Mouse (Mus musculus): ENCODE data around the gene Lin52. TPM values are rescaled to one million over a fixed set of nuclear protein-coding genes. Genes with fewer than 3 reads are reported as not detected.
"Not testable (repeated sequence)": the region's sequence is repeated elsewhere in the genome, so short reads cannot be mapped to it uniquely, and the experiment has no call there.

The Lin52 gene
- polyA plus RNA-seq, 1 experiment from 2014 or later: 15.3 TPM

DNA sequence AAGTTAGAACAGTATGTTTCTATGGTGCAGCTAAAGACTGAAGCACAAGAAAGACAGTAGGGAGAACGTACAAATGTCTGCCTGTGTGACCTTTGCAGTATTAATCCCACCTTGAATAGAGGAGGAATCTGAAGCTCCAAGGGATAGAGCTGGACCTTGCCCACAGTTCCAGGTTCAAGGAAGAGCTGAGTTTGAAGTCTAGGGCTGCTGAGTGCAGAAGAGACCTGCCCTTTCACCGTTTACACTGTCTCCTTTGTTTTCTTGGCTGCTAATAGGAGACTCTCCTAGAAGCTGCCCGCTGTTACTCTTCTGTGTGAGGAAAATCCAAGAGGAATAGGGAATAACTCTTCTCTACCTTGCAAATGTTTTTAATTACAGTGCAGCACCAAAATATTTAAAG lies 72.5 kb downstream of the Lin52 start:
- Histone ChIP-seq H3K4me1 (0 out of 2 replicates have a peak, but pooled peaks cover 6% of the 10 kb centered on the region), H3K27ac (no peak overlapping the region), H3K36me3 (0 out of 2 replicates have a peak, but pooled peaks cover 7% of the 10 kb centered on the region), H3K9me3 (replicated peaks) (no peaks in the 10 kb centered on the region), H3K4me2 (no peak overlapping the region), H3K4me3 (no peak overlapping the region), H3K9ac (no peak overlapping the region), H3K27me3 (replicated peaks) (no peaks in the 10 kb centered on the region)
- WGBS (ENCODE audit: insufficient replicate concordance): 60% methylated on average over 3 of the region's 3 CpGs
- ATAC-seq: no peak

DNA sequence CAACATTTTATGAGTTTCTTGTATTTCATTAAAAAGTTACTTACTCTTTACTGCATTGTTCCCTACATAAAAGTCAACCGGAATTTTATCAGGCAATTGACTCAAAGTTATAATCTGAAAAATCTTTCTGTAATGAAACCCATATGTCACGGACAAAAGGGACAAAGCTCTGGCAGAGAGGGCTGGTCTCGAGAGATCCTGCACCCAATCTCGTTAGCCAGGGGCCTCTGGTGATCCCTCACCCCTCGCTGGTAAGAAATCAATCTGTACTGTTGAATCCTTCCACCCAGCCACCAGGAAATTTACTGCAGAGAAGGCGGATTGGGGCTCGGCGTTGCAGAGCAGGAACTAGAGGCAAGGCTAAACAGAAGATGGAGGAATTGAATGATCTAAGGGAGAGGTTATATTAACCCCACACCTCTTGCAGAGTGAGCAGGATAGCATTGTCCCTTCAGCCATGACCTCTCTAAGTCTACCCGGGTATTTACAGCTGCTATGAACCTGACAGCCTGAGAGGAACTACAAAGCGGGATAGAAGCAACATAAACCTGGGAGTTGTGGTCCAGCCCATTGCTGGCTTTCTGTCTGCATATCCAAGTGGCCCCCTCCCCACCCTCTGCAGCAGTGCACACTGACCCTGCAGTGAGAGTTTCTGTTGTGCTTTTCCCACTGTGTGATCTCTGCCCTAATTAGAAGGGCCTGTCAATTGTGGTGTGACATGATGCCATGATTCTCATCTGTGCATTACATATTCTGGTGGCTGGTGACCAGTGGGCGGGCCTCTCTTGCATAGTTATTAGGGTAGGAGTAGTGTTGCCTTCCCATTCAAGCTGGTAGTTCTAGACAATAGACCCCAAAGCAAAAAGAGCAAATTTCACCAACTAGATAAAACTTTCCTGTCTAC lies 73.2 kb downstream of the Lin52 start:
- Histone ChIP-seq H3K4me2 (no peak overlapping the region), H3K27ac (no peak overlapping the region), H3K4me3 (no peak overlapping the region), H3K9ac (no peak overlapping the region), H3K27me3 (replicated peaks) (no peaks in the 10 kb centered on the region), H3K9me3 (replicated peaks) (no peaks in the 10 kb centered on the region), H3K4me1 (0 out of 2 replicates have a peak, but pooled peaks cover 6% of the 10 kb centered on the region), H3K36me3 (0 out of 2 replicates have a peak, but pooled peaks cover 7% of the 10 kb centered on the region)
- 74% methylated on average over 11 of the region's 11 CpGs for WGBS (ENCODE audit: insufficient replicate concordance)
- no peak for ATAC-seq

DNA sequence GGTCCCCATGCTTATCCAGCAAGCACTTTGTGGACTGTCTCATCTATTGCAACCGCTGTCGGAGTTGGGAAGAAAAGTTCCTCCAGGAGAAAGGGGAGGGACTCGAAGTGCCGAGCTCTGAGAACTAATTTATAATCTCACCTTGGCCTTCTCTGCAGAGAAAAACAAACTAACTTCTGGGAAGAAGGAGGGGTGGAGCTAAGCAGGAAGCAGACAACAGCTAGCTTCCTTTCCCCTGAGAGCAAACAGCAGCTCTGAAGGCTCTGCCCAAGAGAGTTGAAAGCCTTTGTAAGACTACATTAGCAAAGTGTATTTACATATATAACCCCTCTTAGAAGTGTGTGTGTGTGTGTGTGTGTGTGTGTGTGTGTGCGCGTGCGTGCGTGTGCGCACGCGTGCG lies 74.2 kb downstream of the Lin52 start:
- 76% methylated on average over 12 of the region's 12 CpGs for WGBS (ENCODE audit: insufficient replicate concordance)
- Histone ChIP-seq H3K4me2 (no peak overlapping the region), H3K9me3 (replicated peaks) (no peaks in the 10 kb centered on the region)

GRCm38 (mm10) chr12:84530426-84530825 lies 79.2 kb downstream of the Lin52 start:
- Histone ChIP-seq H3K4me1 (peaks cover 13% of the 10 kb centered on the region), H3K9me3 (replicated peaks) (no peaks in the 10 kb centered on the region), H3K27ac (no peak overlapping the region), H3K9ac (no peak overlapping the region), H3K36me3 (peaks cover 35% of the 10 kb centered on the region), H3K4me2 (no peak overlapping the region), H3K4me3 (no peak overlapping the region), H3K27me3 (replicated peaks) (no peaks in the 10 kb centered on the region)
- 51% methylated on average over 5 of the region's 5 CpGs for WGBS (ENCODE audit: insufficient replicate concordance)
- no peak for ATAC-seq

More for the DNA sequence above, 74.2 kb downstream of the Lin52 start:
- no peaks in the 10 kb centered on the region for H3K27me3 ChIP-seq (replicated peaks)
- peaks cover 10% of the 10 kb centered on the region; the same call in 1 of the 2 replicates for H3K36me3 ChIP-seq
- no peak overlapping the region for H3K27ac ChIP-seq
- H3K9ac ChIP-seq: no peak overlapping the region
- no peak overlapping the region for H3K4me3 ChIP-seq
- H3K4me1 ChIP-seq: 0 out of 2 replicates have a peak, but pooled peaks cover 9% of the 10 kb centered on the region
- no peak for ATAC-seq

DNA sequence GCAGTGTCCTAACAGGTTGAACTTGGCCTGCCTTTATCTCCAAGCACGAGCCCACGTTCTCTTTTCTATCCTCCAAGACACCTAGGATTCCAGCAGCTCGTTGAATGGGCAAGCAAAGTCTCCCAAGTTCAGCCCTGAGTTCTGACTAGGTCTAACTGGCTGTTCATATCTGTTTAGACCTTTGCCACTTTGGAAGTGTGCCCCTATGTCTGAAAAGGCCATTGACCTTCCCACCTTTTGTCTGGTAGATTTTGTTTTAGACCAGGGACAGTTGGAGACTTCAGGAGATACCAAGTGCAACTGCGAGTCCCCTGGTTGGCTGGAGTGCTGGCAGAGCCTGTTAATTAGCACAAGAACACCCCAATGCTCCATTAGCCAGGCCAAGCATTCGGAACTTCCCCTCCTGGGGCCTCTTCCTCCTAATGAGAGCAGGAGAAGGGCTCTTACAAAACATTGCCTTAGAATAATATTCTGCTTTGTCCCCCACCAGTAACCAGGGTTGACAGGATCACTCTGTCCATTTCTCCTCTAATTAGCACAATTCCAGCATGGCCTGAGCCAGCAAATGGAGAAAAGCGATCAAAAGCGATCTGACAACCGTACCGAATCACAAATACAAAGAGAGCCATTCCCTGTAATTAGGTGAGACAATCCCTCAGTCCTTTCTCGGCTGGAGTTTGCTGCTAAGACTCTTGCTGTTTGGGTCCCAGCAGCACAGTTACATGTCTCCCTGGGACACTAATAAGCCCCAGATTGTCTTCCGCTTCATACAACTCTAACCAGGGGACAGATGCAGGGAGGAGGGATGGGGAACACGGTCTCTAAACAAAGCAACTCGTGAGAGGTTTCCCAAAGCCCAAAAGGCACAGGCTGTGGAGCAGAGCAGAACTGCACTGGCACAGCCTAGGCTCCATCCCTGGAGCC lies 80.9 kb downstream of the Lin52 start:
- Histone ChIP-seq H3K9me3 (replicated peaks) (no peaks in the 10 kb centered on the region), H3K27me3 (replicated peaks) (no peaks in the 10 kb centered on the region), H3K27ac (no peak overlapping the region), H3K4me1 (peaks cover 10% of the 10 kb centered on the region), H3K4me2 (no peak overlapping the region), H3K4me3 (no peak overlapping the region), H3K36me3 (peaks cover 34% of the 10 kb centered on the region), H3K9ac (no peak overlapping the region)
- WGBS (ENCODE audit: insufficient replicate concordance): 87% methylated on average over 13 of the region's 13 CpGs
- no peak for ATAC-seq

GRCm38 (mm10) chr12:84532830-84533199 lies 81.6 kb downstream of the Lin52 start:
- no peak overlapping the region for H3K4me2 ChIP-seq
- 85% methylated on average over 8 of the region's 8 CpGs for WGBS (ENCODE audit: insufficient replicate concordance)
- no peak overlapping the region for H3K9ac ChIP-seq
- no peaks in the 10 kb centered on the region for H3K27me3 ChIP-seq (replicated peaks)
- no peak for ATAC-seq
- no peaks in the 10 kb centered on the region for H3K9me3 ChIP-seq (replicated peaks)
- H3K36me3 ChIP-seq: peaks cover 34% of the 10 kb centered on the region
- H3K4me3 ChIP-seq: no peak overlapping the region
- H3K4me1 ChIP-seq: peaks cover 10% of the 10 kb centered on the region
- H3K27ac ChIP-seq: no peak overlapping the region

DNA sequence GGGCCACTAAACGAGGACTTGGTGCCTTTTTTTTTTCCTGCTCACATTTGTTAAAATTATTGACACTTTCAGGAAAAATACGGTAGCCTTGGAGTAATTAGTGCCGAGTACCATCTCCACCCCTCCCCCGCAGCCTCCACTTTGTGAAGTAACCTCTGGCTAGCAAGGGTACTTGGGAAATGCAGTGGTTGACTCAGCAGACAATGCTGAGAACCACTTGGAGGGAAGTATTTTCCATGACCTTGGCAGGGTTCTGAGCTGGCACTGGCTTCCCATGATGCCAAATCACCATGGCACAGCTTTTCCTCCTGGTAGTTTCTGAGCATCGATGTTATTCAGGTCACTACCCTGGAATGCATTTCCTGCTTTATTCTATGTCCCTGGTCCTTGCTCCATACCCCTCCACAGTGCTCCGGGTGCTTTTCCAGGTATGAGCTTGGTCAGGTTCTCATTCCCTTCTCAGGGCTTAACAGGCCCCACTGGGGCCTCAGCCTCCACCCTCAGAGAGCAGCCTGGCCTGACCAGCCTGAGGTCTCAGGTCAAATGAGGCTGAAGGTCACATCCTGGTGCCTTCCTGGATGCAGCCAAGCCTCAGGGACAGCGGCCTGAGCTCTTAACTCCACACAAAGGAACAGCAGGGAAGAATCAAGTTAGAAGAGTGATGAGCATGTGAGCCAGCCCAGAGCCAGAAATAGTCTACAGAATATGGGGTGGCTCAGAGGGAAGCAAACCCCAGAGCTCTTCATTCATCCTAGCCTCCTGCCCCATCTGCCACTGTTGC lies 82.7 kb downstream of the Lin52 start:
- H3K27me3 ChIP-seq (replicated peaks): no peaks in the 10 kb centered on the region
- no peak overlapping the region for H3K4me2 ChIP-seq
- H3K36me3 ChIP-seq: peaks cover 34% of the 10 kb centered on the region
- no peak overlapping the region for H3K4me3 ChIP-seq
- H3K4me1 ChIP-seq: peaks cover 10% of the 10 kb centered on the region
- H3K9ac ChIP-seq: no peak overlapping the region
- no peak overlapping the region for H3K27ac ChIP-seq
- H3K9me3 ChIP-seq (replicated peaks): no peaks in the 10 kb centered on the region
- ATAC-seq: no peak
- 83% methylated on average over 7 of the region's 7 CpGs for WGBS (ENCODE audit: insufficient replicate concordance)

- WGBS (ENCODE audit: insufficient replicate concordance): 82% methylated on average over 3 of the region's 3 CpGs
Measured at GRCm38 (mm10) chr12:84539537-84539936, 88.3 kb downstream of the Lin52 start.

DNA sequence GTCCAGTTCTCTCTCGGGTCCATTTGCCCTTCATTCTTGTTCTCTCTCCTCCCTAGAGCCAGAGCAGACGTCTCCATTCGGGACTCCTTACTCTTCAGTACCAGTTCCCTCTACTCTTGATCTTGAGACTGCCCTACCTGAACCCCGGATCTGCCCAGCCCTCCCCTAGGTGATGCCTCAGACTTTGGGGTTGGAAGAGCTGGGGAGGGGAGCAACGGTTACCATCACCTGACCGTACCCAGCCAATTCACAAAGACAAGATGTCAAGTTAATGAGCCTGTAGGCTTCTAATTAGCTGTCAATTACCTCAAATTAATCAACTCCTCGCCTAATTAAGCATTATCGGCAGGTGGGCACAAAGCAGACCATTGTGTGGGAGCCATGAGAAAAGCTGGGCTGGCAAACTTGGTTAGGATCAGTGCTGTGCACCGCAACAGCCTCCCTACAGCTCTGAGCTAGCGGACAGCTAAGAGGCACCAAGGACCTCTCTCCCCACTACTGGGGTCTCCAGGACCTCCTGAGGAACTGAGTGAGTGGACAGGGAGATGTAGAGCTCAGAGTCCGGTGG lies 90.3 kb downstream of the Lin52 start:
- no peaks in the 10 kb centered on the region for H3K4me1 ChIP-seq
- WGBS (ENCODE audit: insufficient replicate concordance): 75% methylated on average over 11 of the region's 11 CpGs

More at GRCm38 (mm10) chr12:84539537-84539936, 88.3 kb downstream of the Lin52 start:
- not testable (repeated sequence) for H3K27me3 ChIP-seq (replicated peaks); H3K9me3 ChIP-seq (replicated peaks); ATAC-seq; H3K4me2 ChIP-seq; H3K4me3 ChIP-seq; H3K36me3 ChIP-seq; H3K27ac ChIP-seq; H3K9ac ChIP-seq; H3K4me1 ChIP-seq

DNA sequence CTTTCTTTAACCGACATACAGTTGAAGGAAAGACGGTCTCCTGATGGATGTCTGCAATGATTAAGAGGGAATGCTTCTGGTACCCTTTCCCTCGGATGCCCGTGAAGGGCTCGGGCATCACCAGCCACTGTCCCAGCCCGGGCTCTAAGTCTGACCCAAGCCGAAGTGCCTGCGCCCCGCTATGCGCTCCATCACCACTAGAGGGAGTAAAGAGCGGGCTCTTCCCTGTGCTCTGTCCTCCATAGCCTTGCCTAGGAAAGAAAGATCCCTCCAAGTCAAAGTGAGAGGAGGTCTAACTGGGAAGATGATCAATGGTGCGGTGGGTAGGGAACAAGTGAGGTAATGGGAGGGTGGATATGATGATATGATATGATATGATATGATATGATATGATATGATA lies 94.8 kb downstream of the Lin52 start:
- Histone ChIP-seq H3K36me3 (no peaks in the 10 kb centered on the region), H3K4me2 (no peak overlapping the region), H3K27ac (no peak overlapping the region), H3K9me3 (replicated peaks) (no peaks in the 10 kb centered on the region), H3K4me1 (no peaks in the 10 kb centered on the region), H3K9ac (no peak overlapping the region), H3K4me3 (no peak overlapping the region), H3K27me3 (replicated peaks) (peaks cover 5% of the 10 kb centered on the region; the same call in 1 of the 2 replicates)
- ATAC-seq: no peak
- 4% methylated on average over 12 of the region's 12 CpGs for WGBS (ENCODE audit: insufficient replicate concordance)

More for the DNA sequence above, 90.3 kb downstream of the Lin52 start:
- no peaks in the 10 kb centered on the region for H3K27me3 ChIP-seq (replicated peaks)
- no peak overlapping the region for H3K9ac ChIP-seq
- H3K4me3 ChIP-seq: no peak overlapping the region
- H3K4me2 ChIP-seq: no peak overlapping the region
- H3K27ac ChIP-seq: no peak overlapping the region
- H3K36me3 ChIP-seq: no peaks in the 10 kb centered on the region
- no peak for ATAC-seq
- no peaks in the 10 kb centered on the region for H3K9me3 ChIP-seq (replicated peaks)

DNA sequence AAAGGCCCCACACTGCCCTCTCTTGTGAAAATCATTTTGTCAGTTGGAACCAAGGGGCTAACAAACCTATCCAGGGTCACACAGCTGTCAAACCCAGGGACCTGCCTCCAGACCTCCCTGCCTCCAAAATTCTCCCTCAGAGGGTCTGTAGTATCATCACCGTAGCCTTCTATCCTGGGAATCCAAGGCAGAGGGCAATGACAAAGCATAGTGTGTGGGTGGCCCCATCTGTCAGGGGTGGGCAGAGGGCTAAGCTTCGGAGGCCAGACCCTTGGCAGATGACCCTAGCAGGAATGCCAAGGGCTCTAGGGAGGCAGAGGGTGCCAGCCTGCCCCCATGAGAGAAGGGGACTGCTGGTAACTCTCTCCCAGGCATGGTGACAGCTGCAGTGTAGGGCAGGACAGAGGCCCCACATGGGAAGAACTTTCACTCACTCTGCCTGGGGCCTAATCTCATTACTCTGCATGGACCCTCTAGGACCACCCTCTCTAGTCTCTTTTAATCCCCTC lies 95.4 kb downstream of the Lin52 start:
- no peak for ATAC-seq
- H3K9ac ChIP-seq: no peak overlapping the region
- no peaks in the 10 kb centered on the region for H3K36me3 ChIP-seq
- no peaks in the 10 kb centered on the region for H3K9me3 ChIP-seq (replicated peaks)
- H3K4me2 ChIP-seq: no peak overlapping the region
- H3K27me3 ChIP-seq (replicated peaks): peaks cover 5% of the 10 kb centered on the region; the same call in 1 of the 2 replicates
- WGBS (ENCODE audit: insufficient replicate concordance): 67% methylated on average over 2 of the region's 2 CpGs
- H3K4me1 ChIP-seq: no peaks in the 10 kb centered on the region
- H3K4me3 ChIP-seq: no peak overlapping the region
- no peak overlapping the region for H3K27ac ChIP-seq

All from liver, embryonic 12.5 days (tissue).